Mouse (Mus musculus): ENCODE results near the gene Cyp2f2. TPM values are rescaled to one million over a fixed set of nuclear protein-coding genes. Genes with fewer than 3 reads are reported as not detected.

Gene Cyp2f2
- polyA plus RNA-seq, 1 experiment: 19.2 TPM

DNA sequence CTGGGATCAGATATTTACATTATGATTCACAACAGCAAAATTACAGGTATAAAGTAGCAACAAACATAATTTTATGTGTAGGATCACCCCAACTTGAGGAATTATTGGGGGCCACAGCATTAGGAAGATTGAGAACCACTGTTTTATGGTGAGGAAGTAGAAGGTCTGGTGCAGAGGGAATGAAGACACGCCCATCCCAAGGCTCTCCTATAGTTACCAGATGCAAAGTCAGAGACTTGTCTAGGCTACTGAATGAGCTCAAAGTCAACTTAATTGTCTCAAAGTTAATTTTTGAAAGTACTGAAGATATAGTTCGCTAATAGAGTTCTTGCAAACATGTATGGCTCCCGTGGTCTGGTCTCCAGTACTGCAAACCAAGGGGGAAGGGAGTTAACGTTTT, 14.0 kb downstream of the Cyp2f2 start:
- no peaks in the 10 kb centered on the region for H3K4me1 ChIP-seq (replicated peaks; ENCODE audit: control insufficient read depth, insufficient read depth, low read length)
- WGBS: 87% methylated on average over 4 of the region's 4 CpGs
- TF ChIP-seq CTCF (IDR thresholded peaks at IDR 0.05; ENCODE audit: borderline replicate concordance, control insufficient read depth, extremely low read depth, insufficient read depth, low read length, poor library complexity) (no peak), POLR2A (IDR thresholded peaks at IDR 0.05; ENCODE audit: control insufficient read depth, extremely low read depth, insufficient read depth, low read length, poor library complexity) (no peak)
- no peak overlapping the region for H3K27ac ChIP-seq (ENCODE audit: control insufficient read depth, insufficient read depth, low read length)
- no peak for DNase-seq
- H3K4me3 ChIP-seq (ENCODE audit: control insufficient read depth, insufficient read depth, low read length): no peak overlapping the region
- H3K27me3 ChIP-seq (ENCODE audit: control insufficient read depth, insufficient read depth, low read length): no peaks in the 10 kb centered on the region
- no peaks in the 10 kb centered on the region for H3K36me3 ChIP-seq (ENCODE audit: control insufficient read depth, insufficient read depth, low read length)

GRCm38 (mm10) chr7:27136410-27136996, 16.8 kb downstream of the Cyp2f2 start:
- no peak overlapping the region for H3K27ac ChIP-seq (ENCODE audit: control insufficient read depth, insufficient read depth, low read length)
- no peak for DNase-seq
- H3K4me3 ChIP-seq (ENCODE audit: control insufficient read depth, insufficient read depth, low read length): no peak overlapping the region
- no peaks in the 10 kb centered on the region for H3K27me3 ChIP-seq (ENCODE audit: control insufficient read depth, insufficient read depth, low read length)
- TF ChIP-seq CTCF (IDR thresholded peaks at IDR 0.05; ENCODE audit: borderline replicate concordance, control insufficient read depth, extremely low read depth, insufficient read depth, low read length, poor library complexity) (no peak), POLR2A (IDR thresholded peaks at IDR 0.05; ENCODE audit: control insufficient read depth, extremely low read depth, insufficient read depth, low read length, poor library complexity) (no peak)
- WGBS: 67% methylated on average over 8 of the region's 8 CpGs
- no peaks in the 10 kb centered on the region for H3K4me1 ChIP-seq (replicated peaks; ENCODE audit: control insufficient read depth, insufficient read depth, low read length)
- no peaks in the 10 kb centered on the region for H3K36me3 ChIP-seq (ENCODE audit: control insufficient read depth, insufficient read depth, low read length)

- no peaks in the 10 kb centered on the region for H3K27me3 ChIP-seq (ENCODE audit: control insufficient read depth, insufficient read depth, low read length)
- no peak for DNase-seq
- 73% methylated on average over 10 of the region's 10 CpGs for WGBS
- no peak within 1 kb of the TSS for H3K4me3 ChIP-seq (ENCODE audit: control insufficient read depth, insufficient read depth, low read length)
- no peaks in the 10 kb centered on the region for H3K4me1 ChIP-seq (replicated peaks; ENCODE audit: control insufficient read depth, insufficient read depth, low read length)
- TF ChIP-seq CTCF (IDR thresholded peaks at IDR 0.05; ENCODE audit: borderline replicate concordance, control insufficient read depth, extremely low read depth, insufficient read depth, low read length, poor library complexity): no peak
- TF ChIP-seq POLR2A (IDR thresholded peaks at IDR 0.05; ENCODE audit: control insufficient read depth, extremely low read depth, insufficient read depth, low read length, poor library complexity): no peak
- peaks cover 6% of the 10 kb centered on the region for H3K36me3 ChIP-seq (ENCODE audit: control insufficient read depth, insufficient read depth, low read length)
- H3K27ac ChIP-seq (ENCODE audit: control insufficient read depth, insufficient read depth, low read length): no peak within 1 kb of the TSS
Observed at GRCm38 (mm10) chr7:27153205-27153764, 33.6 kb downstream of the Cyp2f2 start, which contains the start of gene Cyp2t4. Cyp2t4 (plus strand) TSS chr7:27153714.

DNA sequence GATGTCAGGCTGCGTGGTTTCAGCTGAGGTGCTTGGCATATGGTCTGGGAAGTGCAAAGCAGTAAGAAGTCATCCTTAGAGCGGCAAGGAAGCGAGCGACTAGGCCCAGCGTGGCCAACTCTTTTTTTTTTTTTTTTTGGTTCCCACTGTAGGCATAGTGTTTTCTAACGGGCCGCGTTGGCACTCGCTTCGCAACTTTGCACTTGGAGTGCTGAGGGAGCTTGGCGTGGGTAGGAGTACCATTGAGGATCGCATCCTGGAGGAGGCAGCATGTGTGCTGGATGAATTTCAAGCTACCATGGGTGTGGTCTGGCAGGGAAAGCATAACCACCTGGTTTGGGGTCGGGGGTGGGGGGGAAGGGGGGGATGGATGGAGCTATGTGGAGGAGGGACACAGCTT, 36.3 kb downstream of the Cyp2f2 start:
- DNase-seq: no peak
- Histone ChIP-seq H3K4me3 (ENCODE audit: control insufficient read depth, insufficient read depth, low read length) (no peak overlapping the region), H3K4me1 (replicated peaks; ENCODE audit: control insufficient read depth, insufficient read depth, low read length) (peaks cover 9% of the 10 kb centered on the region), H3K27me3 (ENCODE audit: control insufficient read depth, insufficient read depth, low read length) (no peaks in the 10 kb centered on the region), H3K36me3 (ENCODE audit: control insufficient read depth, insufficient read depth, low read length) (peaks cover 16% of the 10 kb centered on the region), H3K27ac (ENCODE audit: control insufficient read depth, insufficient read depth, low read length) (no peak overlapping the region)
- TF ChIP-seq CTCF (IDR thresholded peaks at IDR 0.05; ENCODE audit: borderline replicate concordance, control insufficient read depth, extremely low read depth, insufficient read depth, low read length, poor library complexity) (no peak), POLR2A (IDR thresholded peaks at IDR 0.05; ENCODE audit: control insufficient read depth, extremely low read depth, insufficient read depth, low read length, poor library complexity) (no peak)
- WGBS: 89% methylated on average over 13 of the region's 13 CpGs

DNA sequence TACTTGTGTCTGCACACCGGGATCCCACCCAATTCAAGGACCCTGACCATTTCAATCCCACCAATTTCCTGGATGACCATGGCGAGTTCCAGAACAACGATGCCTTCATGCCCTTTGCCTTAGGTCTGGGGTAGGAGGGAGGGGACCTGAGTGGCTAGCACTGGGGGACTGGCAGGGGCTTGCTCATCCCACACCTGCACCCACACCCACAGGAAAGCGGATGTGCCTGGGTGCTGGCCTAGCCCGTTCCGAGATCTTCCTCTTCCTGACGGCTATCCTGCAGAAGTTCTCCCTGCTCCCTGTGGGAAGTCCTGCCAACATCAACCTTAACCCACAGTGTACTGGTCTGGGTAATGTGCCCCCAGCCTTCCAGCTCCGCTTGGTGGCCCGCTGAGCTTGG, 38.5 kb downstream of the Cyp2f2 start:
- Histone ChIP-seq H3K27me3 (ENCODE audit: control insufficient read depth, insufficient read depth, low read length) (no peaks in the 10 kb centered on the region), H3K36me3 (ENCODE audit: control insufficient read depth, insufficient read depth, low read length) (peaks cover 16% of the 10 kb centered on the region), H3K4me1 (replicated peaks; ENCODE audit: control insufficient read depth, insufficient read depth, low read length) (peaks cover 19% of the 10 kb centered on the region), H3K27ac (ENCODE audit: control insufficient read depth, insufficient read depth, low read length) (no peak overlapping the region), H3K4me3 (ENCODE audit: control insufficient read depth, insufficient read depth, low read length) (no peak overlapping the region)
- TF ChIP-seq POLR2A (IDR thresholded peaks at IDR 0.05; ENCODE audit: control insufficient read depth, extremely low read depth, insufficient read depth, low read length, poor library complexity): no peak
- no peak for TF ChIP-seq CTCF (IDR thresholded peaks at IDR 0.05; ENCODE audit: borderline replicate concordance, control insufficient read depth, extremely low read depth, insufficient read depth, low read length, poor library complexity)
- no peak for DNase-seq
- 96% methylated on average over 9 of the region's 9 CpGs for WGBS

DNA sequence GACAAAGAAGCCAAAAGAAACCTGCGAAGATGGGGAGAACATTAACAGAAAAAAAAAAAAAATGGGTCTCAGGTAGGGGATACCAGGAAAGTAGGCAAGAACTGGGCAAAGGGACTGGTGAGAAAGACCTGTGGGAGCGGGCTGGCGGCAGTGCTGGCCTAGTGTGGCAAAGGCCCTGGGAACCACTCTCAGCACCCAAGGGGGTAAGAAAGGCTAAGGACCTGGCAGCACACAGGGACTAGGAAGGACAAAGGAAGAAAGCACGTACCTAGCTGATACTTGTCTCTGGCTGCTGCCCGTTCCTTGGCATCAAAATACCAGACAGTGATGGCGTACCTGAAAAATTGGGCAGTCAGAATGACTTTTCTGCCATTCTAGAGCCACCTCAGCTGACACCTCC, 39.5 kb downstream of the Cyp2f2 start:
- Histone ChIP-seq H3K27me3 (ENCODE audit: control insufficient read depth, insufficient read depth, low read length) (no peaks in the 10 kb centered on the region), H3K4me1 (replicated peaks; ENCODE audit: control insufficient read depth, insufficient read depth, low read length) (peaks cover 28% of the 10 kb centered on the region), H3K4me3 (ENCODE audit: control insufficient read depth, insufficient read depth, low read length) (no peak overlapping the region), H3K36me3 (ENCODE audit: control insufficient read depth, insufficient read depth, low read length) (peaks cover 16% of the 10 kb centered on the region), H3K27ac (ENCODE audit: control insufficient read depth, insufficient read depth, low read length) (no peak overlapping the region)
- no peak for DNase-seq
- 98% methylated on average over 6 of the region's 6 CpGs for WGBS
- TF ChIP-seq POLR2A (IDR thresholded peaks at IDR 0.05; ENCODE audit: control insufficient read depth, extremely low read depth, insufficient read depth, low read length, poor library complexity) (no peak), CTCF (IDR thresholded peaks at IDR 0.05; ENCODE audit: borderline replicate concordance, control insufficient read depth, extremely low read depth, insufficient read depth, low read length, poor library complexity) (no peak)
